Mouse (Mus musculus) frontal cortex, postnatal 14 days (tissue): ENCODE data around the gene C2cd5.
A peak's percentile ranks its signal among the peaks of the same experiment; 100 is the strongest.

Experiments used
- DNase-seq, 2 experiments: peaks; one replicate each; pipeline ENCODE4 v3.0.0; 2022; ENCODE audit warnings: low spot score in 2 of 2

The C2cd5 gene

GRCm38 (mm10) chr6:142979665-142980660 lies 120.0 kb downstream of the C2cd5 start:
- DNase-seq: no peak

- no peak for DNase-seq
Observed at GRCm38 (mm10) chr6:142977221-142977620, 122.7 kb downstream of the C2cd5 start.

- no peak for DNase-seq
Observed at GRCm38 (mm10) chr6:142973289-142973688, 126.7 kb downstream of the C2cd5 start.

GRCm38 (mm10) chr6:142972205-142972604 lies 127.7 kb downstream of the C2cd5 start:
- DNase-seq: no peak

GRCm38 (mm10) chr6:142967407-142967806 lies 132.5 kb downstream of the C2cd5 start:
- no peak for DNase-seq

GRCm38 (mm10) chr6:142964531-142965385 lies 135.2 kb downstream of the C2cd5 start:
- DNase-seq: peak; percentile 79 to 82

- DNase-seq: peak; percentile 34 to 53
Observed at GRCm38 (mm10) chr6:142964076-142964530, 135.8 kb downstream of the C2cd5 start, which contains the start of gene St8sia1. St8sia1 (minus strand) TSS chr6:142964452.

- DNase-seq: peak in 1 of 2 experiments; percentile 13
Observed at GRCm38 (mm10) chr6:142963480-142964075, 136.4 kb downstream of the C2cd5 start.

- no peak for DNase-seq
Observed at GRCm38 (mm10) chr6:142962881-142963280, 137.1 kb downstream of the C2cd5 start.

- no peak for DNase-seq
Observed at GRCm38 (mm10) chr6:142962476-142962875, 137.5 kb downstream of the C2cd5 start.

GRCm38 (mm10) chr6:142961721-142962455 lies 138.1 kb downstream of the C2cd5 start:
- no peak for DNase-seq
